8 mouse cellular contexts compared by ENCODE assay signal in the genomic region with DNA sequence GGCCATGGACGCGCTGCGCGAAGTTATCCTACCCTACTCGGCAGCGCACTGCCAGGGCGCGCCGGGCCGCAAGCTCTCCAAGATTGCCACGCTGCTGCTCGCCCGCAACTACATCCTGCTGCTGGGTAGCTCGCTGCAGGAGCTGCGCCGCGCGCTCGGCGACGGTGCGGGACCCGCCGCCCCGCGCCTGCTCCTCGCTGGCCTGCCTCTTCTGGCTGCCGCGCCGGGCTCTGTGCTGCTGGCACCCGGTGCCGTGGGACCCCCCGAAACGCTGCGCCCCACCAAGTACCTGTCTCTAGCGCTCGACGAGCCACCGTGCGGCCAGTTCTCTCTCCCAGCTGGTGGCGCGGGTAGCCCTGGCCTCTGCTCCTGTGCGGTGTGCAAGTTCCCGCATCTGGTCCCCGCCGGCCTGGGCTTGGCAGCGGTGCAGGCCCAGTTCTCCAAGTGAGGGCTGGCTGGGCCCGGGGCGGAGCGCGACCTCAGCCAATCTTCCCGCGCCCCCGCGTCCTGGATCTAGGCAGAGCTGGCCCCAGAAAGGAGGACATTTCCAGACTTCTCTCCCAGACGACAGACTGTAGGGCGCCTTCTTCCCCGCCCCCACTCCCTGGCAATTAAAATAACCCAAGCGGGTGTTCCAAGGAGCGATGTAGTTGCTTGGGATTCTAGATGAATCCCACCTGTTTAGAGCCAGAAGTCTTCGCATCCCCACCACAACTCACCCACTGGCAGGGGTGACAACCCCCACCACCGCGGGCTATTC. TPM values are rescaled to one million over a fixed set of nuclear protein-coding genes. Genes with fewer than 3 reads are reported as not detected.
A peak's percentile ranks its signal among the peaks of the same experiment; 100 is the strongest.
DNase-seq lines count a peak whose midpoint lies in the region; ATAC-seq and TF ChIP-seq lines count a peak whose summit lies in the region.

No protein-coding gene starts in this region.

- no peaks in the 10 kb centered on the region for H3K36me3 ChIP-seq in lung, postnatal 0 days (ENCODE audit: insufficient read depth, low read length)
- no peaks in the 10 kb centered on the region for H3K36me3 ChIP-seq in hindbrain, embryonic 12.5 days
- H3K36me3 ChIP-seq in liver, embryonic 13.5 days = no peaks in the 10 kb centered on the region
- no peaks in the 10 kb centered on the region for H3K36me3 ChIP-seq in stomach, embryonic 15.5 days

- no peak for TF ChIP-seq POLR2A in cerebellum, adult 2 months (IDR thresholded peaks at IDR 0.05; ENCODE audit: borderline replicate concordance, insufficient read depth, low read length)
- TF ChIP-seq POLR2A in lung, adult 2 months (IDR thresholded peaks at IDR 0.05; ENCODE audit: borderline replicate concordance, extremely low read depth, low read depth, low read length) = no peak

- TF ChIP-seq EP300 in lung, postnatal 0 days (IDR thresholded peaks at IDR 0.05) = no peak

- peak in 1 of 2 experiments; percentile 16 for DNase-seq in cerebellum, adult 2 months
- no peak for DNase-seq in cerebellum, adult 11 months
- DNase-seq in lung, postnatal 0 days (ENCODE audit: low spot score) = no peak
- no peak for DNase-seq in lung, adult 2 months
- DNase-seq in liver, embryonic 13.5 days = no peak
- no peak for DNase-seq in urinary bladder, postnatal 10 days (ENCODE audit: low spot score)

- H3K9ac ChIP-seq in lung, postnatal 0 days (replicated peaks; ENCODE audit: low read depth) = no peak overlapping the region
- no peak overlapping the region for H3K9ac ChIP-seq in hindbrain, embryonic 12.5 days
- H3K9ac ChIP-seq in liver, embryonic 13.5 days = no peak overlapping the region
- H3K9ac ChIP-seq in stomach, embryonic 15.5 days = no peak overlapping the region

- no peak for TF ChIP-seq CTCF in cerebellum, adult 2 months (IDR thresholded peaks at IDR 0.05; ENCODE audit: borderline replicate concordance, insufficient read depth, low read depth, low read length)
- no peak for TF ChIP-seq CTCF in lung, postnatal 0 days (IDR thresholded peaks at IDR 0.05)
- TF ChIP-seq CTCF in lung, adult 2 months (IDR thresholded peaks at IDR 0.05; ENCODE audit: insufficient read depth, low read length) = no peak

- H3K9me3 ChIP-seq in lung, postnatal 0 days (ENCODE audit: low read length) = no peaks in the 10 kb centered on the region
- no peaks in the 10 kb centered on the region for H3K9me3 ChIP-seq in hindbrain, embryonic 12.5 days (replicated peaks)
- no peaks in the 10 kb centered on the region for H3K9me3 ChIP-seq in liver, embryonic 13.5 days (replicated peaks)
- no peaks in the 10 kb centered on the region for H3K9me3 ChIP-seq in stomach, embryonic 15.5 days

- WGBS in cerebellum, adult 2 months = under 1% methylated on average over 63 of the region's 63 CpGs
- under 1% methylated on average over 59 of the region's 63 CpGs for WGBS in lung, postnatal 0 days
- WGBS in lung, adult 2 months = 2% methylated on average over 63 of the region's 63 CpGs
- under 1% methylated on average over 63 of the region's 63 CpGs for WGBS in hindbrain, embryonic 12.5 days
- WGBS in liver, embryonic 13.5 days (ENCODE audit: insufficient replicate concordance) = 1% methylated on average over 63 of the region's 63 CpGs
- WGBS in stomach, embryonic 15.5 days = 1% methylated on average over 63 of the region's 63 CpGs

- no peak overlapping the region; the same call in 1 of the 2 replicates for H3K27ac ChIP-seq in cerebellum, adult 2 months (ENCODE audit: insufficient read depth, low read length)
- no peak overlapping the region for H3K27ac ChIP-seq in lung, postnatal 0 days (ENCODE audit: low read length)
- no peak overlapping the region for H3K27ac ChIP-seq in hindbrain, embryonic 12.5 days
- no peak overlapping the region for H3K27ac ChIP-seq in liver, embryonic 13.5 days
- no peak overlapping the region for H3K27ac ChIP-seq in stomach, embryonic 15.5 days

- H3K4me1 ChIP-seq in cerebellum, adult 2 months (ENCODE audit: control insufficient read depth, insufficient read depth, low read length) = no peaks in the 10 kb centered on the region
- H3K4me1 ChIP-seq in lung, postnatal 0 days (ENCODE audit: insufficient read depth, low read depth, low read length) = no peaks in the 10 kb centered on the region
- H3K4me1 ChIP-seq in lung, adult 2 months (ENCODE audit: control insufficient read depth, insufficient read depth, low read length) = no peaks in the 10 kb centered on the region
- peaks cover 19% of the 10 kb centered on the region for H3K4me1 ChIP-seq in hindbrain, embryonic 12.5 days
- peaks cover 14% of the 10 kb centered on the region for H3K4me1 ChIP-seq in liver, embryonic 13.5 days (replicated peaks)
- peaks cover 13% of the 10 kb centered on the region for H3K4me1 ChIP-seq in stomach, embryonic 15.5 days

- peak overlapping the region; percentile 48 for H3K4me3 ChIP-seq in cerebellum, adult 2 months (replicated peaks; ENCODE audit: insufficient read depth, low read depth, low read length)
- H3K4me3 ChIP-seq in lung, postnatal 0 days (ENCODE audit: low read depth, low read length) = peak overlapping the region; percentile 19; the same call in 1 of the 2 replicates
- no peak overlapping the region for H3K4me3 ChIP-seq in lung, adult 2 months (replicated peaks; ENCODE audit: extremely low read depth, low read depth, low read length)
- peak overlapping the region; percentile 43 for H3K4me3 ChIP-seq in hindbrain, embryonic 12.5 days
- peak overlapping the region; percentile 34 for H3K4me3 ChIP-seq in liver, embryonic 13.5 days (replicated peaks)
- H3K4me3 ChIP-seq in stomach, embryonic 15.5 days (replicated peaks) = peak overlapping the region; percentile 38

- peak overlapping the region; percentile 42 for H3K4me2 ChIP-seq in lung, postnatal 0 days (replicated peaks; ENCODE audit: low read depth, low read length)
- peak overlapping the region; percentile 76 for H3K4me2 ChIP-seq in hindbrain, embryonic 12.5 days (replicated peaks)
- H3K4me2 ChIP-seq in liver, embryonic 13.5 days = peak overlapping the region; percentile 52
- peak overlapping the region; percentile 83 for H3K4me2 ChIP-seq in stomach, embryonic 15.5 days

- peaks cover 3% of the 10 kb centered on the region; the same call in 1 of the 2 replicates for H3K27me3 ChIP-seq in cerebellum, adult 2 months (ENCODE audit: control insufficient read depth, insufficient read depth, low read length)
- peaks cover 59% of the 10 kb centered on the region for H3K27me3 ChIP-seq in lung, postnatal 0 days (replicated peaks; ENCODE audit: insufficient read depth, low read length)
- peaks cover 100% of the 10 kb centered on the region for H3K27me3 ChIP-seq in hindbrain, embryonic 12.5 days
- peaks cover 99% of the 10 kb centered on the region for H3K27me3 ChIP-seq in liver, embryonic 13.5 days
- peaks cover 93% of the 10 kb centered on the region for H3K27me3 ChIP-seq in stomach, embryonic 15.5 days (replicated peaks)

- no peak for ATAC-seq in lung, postnatal 0 days
- no peak for ATAC-seq in hindbrain, embryonic 12.5 days (ENCODE audit: low FRiP score)
- ATAC-seq in liver, embryonic 13.5 days (ENCODE audit: low read depth) = no peak
- no peak for ATAC-seq in stomach, embryonic 15.5 days (ENCODE audit: insufficient read depth, low FRiP score, low read depth)

RNA-seq across cellular contexts. Expression of gene Olig1, which starts 0.8 kb away (rescaled TPM):
- polyA plus RNA-seq in cerebellum, adult 2 months (2012; rRNA removed) = 191 and 233 TPM in 2 replicates
- polyA plus RNA-seq in lung, postnatal 0 days (2015; fragmentation: Nextera tagmentation; extraction: Ambion mirVana) = not detected in 2 replicates
- 0.05 and 0.25 TPM in 2 replicates for polyA plus RNA-seq in lung, adult 2 months (2012; rRNA removed)
- 2.7 and 5.2 TPM in 2 replicates for polyA plus RNA-seq in hindbrain, embryonic 12.5 days (2016; fragmentation: Nextera tagmentation; extraction: Ambion mirVana)
- 0.13 TPM in 1 of 2 replicates, not detected in the other for polyA plus RNA-seq in liver, embryonic 13.5 days (2015; fragmentation: Nextera tagmentation; extraction: Ambion mirVana)
- polyA plus RNA-seq in stomach, embryonic 15.5 days (2015; fragmentation: Nextera tagmentation; extraction: Ambion mirVana) = 0.12 and 0.13 TPM in 2 replicates

RNA-seq across cellular contexts. Expression of gene Olig2, which starts 45.1 kb away (rescaled TPM):
- 29.6 and 34.8 TPM in 2 replicates for polyA plus RNA-seq in cerebellum, adult 2 months (2012; rRNA removed)
- polyA plus RNA-seq in lung, postnatal 0 days (2015; fragmentation: Nextera tagmentation; extraction: Ambion mirVana) = not detected in 2 replicates
- not detected in 2 replicates for polyA plus RNA-seq in lung, adult 2 months (2012; rRNA removed)
- polyA plus RNA-seq in hindbrain, embryonic 12.5 days (2016; fragmentation: Nextera tagmentation; extraction: Ambion mirVana) = 2.8 and 3.4 TPM in 2 replicates
- not detected in 2 replicates for polyA plus RNA-seq in liver, embryonic 13.5 days (2015; fragmentation: Nextera tagmentation; extraction: Ambion mirVana)
- not detected in 2 replicates for polyA plus RNA-seq in stomach, embryonic 15.5 days (2015; fragmentation: Nextera tagmentation; extraction: Ambion mirVana)

Comparison
In these comparisons a context has a peak if more than half of its experiments do, and no peak if none do; other contexts are left out.
1. RNA of gene Olig1, which starts 0.8 kb away (polyA plus RNA-seq): 191 to 233 TPM in cerebellum, adult 2 months; 2.7 to 5.2 TPM in hindbrain, embryonic 12.5 days, 0.13 TPM in liver, embryonic 13.5 days, 0.12 to 0.13 TPM in stomach, embryonic 15.5 days, 0.05 to 0.25 TPM in lung, adult 2 months and not detected in lung, postnatal 0 days; every median in the first group is over 10 times any median in the second.
2. Peak in every context shown above with its lines, with median percentiles within 50 percentile points of each other: H3K4me2 ChIP-seq.